Mouse (Mus musculus): Measurements from ENCODE around the gene Aprt.

The Aprt gene

GRCm38 (mm10) chr8:122576648-122577022, at the start of gene Aprt:
Aprt (minus strand) TSS chr8:122576909.
- DNase-seq = peak; percentile 96

- DNase-seq = no peak
Observed at GRCm38 (mm10) chr8:122625811-122626210, 49.1 kb upstream of the Aprt start.

- no peak for DNase-seq
Observed at GRCm38 (mm10) chr8:122624653-122625052, 47.9 kb upstream of the Aprt start.

GRCm38 (mm10) chr8:122623844-122624642, 47.3 kb upstream of the Aprt start:
- no peak for DNase-seq

GRCm38 (mm10) chr8:122622727-122623126, 46.0 kb upstream of the Aprt start, which contains the start of gene Pabpn1l:
Pabpn1l (minus strand) TSS chr8:122622739.
- no peak for DNase-seq

- no peak for DNase-seq
Observed at GRCm38 (mm10) chr8:122620446-122620845, 43.7 kb upstream of the Aprt start.

- no peak for DNase-seq
Observed at GRCm38 (mm10) chr8:122618660-122619378, 42.1 kb upstream of the Aprt start.

- peak; percentile 88 for DNase-seq
Observed at GRCm38 (mm10) chr8:122617947-122618546, 41.3 kb upstream of the Aprt start.

GRCm38 (mm10) chr8:122616181-122616905, 39.6 kb upstream of the Aprt start:
- DNase-seq = no peak

GRCm38 (mm10) chr8:122611295-122612133, 34.8 kb upstream of the Aprt start, which contains the start of the genes Galns and Trappc2l:
Galns (minus strand) TSS chr8:122611463.
Trappc2l (plus strand) TSS chr8:122611640.
- DNase-seq = peak; percentile 97

GRCm38 (mm10) chr8:122610612-122611277, 34.0 kb upstream of the Aprt start:
- peak; percentile 35 for DNase-seq

- DNase-seq = no peak
Observed at GRCm38 (mm10) chr8:122610209-122610608, 33.5 kb upstream of the Aprt start.

- no peak for DNase-seq
Observed at GRCm38 (mm10) chr8:122606810-122607209, 30.1 kb upstream of the Aprt start.

GRCm38 (mm10) chr8:122605367-122605766, 28.7 kb upstream of the Aprt start:
- no peak for DNase-seq

GRCm38 (mm10) chr8:122604640-122605039, 27.9 kb upstream of the Aprt start:
- no peak for DNase-seq

- DNase-seq = peak; percentile 64
Observed at GRCm38 (mm10) chr8:122600666-122601065, 24.0 kb upstream of the Aprt start.

GRCm38 (mm10) chr8:122596031-122596430, 19.3 kb upstream of the Aprt start:
- no peak for DNase-seq

- no peak for DNase-seq
Observed at GRCm38 (mm10) chr8:122593783-122594507, 17.2 kb upstream of the Aprt start.

GRCm38 (mm10) chr8:122593240-122593639, 16.5 kb upstream of the Aprt start:
- DNase-seq = no peak

- DNase-seq = no peak
Observed at GRCm38 (mm10) chr8:122586749-122587148, 10.0 kb upstream of the Aprt start.

GRCm38 (mm10) chr8:122586171-122586570, 9.5 kb upstream of the Aprt start:
- peak; percentile 44 for DNase-seq

Data from kidney, postnatal 14 days (tissue).